Mouse (Mus musculus): ENCODE results near the gene Tmem115. TPM values are rescaled to one million over a fixed set of nuclear protein-coding genes. Genes with fewer than 3 reads are reported as not detected.
A peak's percentile ranks its signal among the peaks of the same experiment; 100 is the strongest.

Gene Tmem115
- total RNA-seq (2021), result 10 to 100 TPM; 43.7 to 49.9 TPM
- long read RNA-seq, experiment 1, transcript Tmem115-201 (2 exons, 2,194 nt), result major isoform, 97 of 100 reads
- long read RNA-seq, experiment 1, partial matches to known transcripts, result 2 of 100 reads
- long read RNA-seq, experiment 1, other reads (novel, unspliced or antisense), result 1 of 100 reads
- long read RNA-seq, experiment 2, transcript Tmem115-201 (2 exons, 2,194 nt), result major isoform, 40 of 40 reads
- long read RNA-seq, experiment 2, partial matches to known transcripts, result 0 of 40 reads
- long read RNA-seq, experiment 2, other reads (novel, unspliced or antisense), result 0 of 40 reads

GRCm38 (mm10) chr9:107533791-107534407 lies at the start of gene Tmem115:
TSS of gene Tmem115 (plus strand) at chr9:107533945.
- DNase-seq, result peak; percentile 93

GRCm38 (mm10) chr9:107484302-107484701 lies 49.4 kb upstream of the Tmem115 start:
- no peak for DNase-seq

GRCm38 (mm10) chr9:107484766-107485165 lies 49.0 kb upstream of the Tmem115 start:
- DNase-seq, result no peak

- DNase-seq, result no peak
Observed at GRCm38 (mm10) chr9:107486086-107486485, 47.7 kb upstream of the Tmem115 start.

GRCm38 (mm10) chr9:107486507-107487225 lies 47.1 kb upstream of the Tmem115 start:
- peak; percentile 37 to 41 for DNase-seq

GRCm38 (mm10) chr9:107490146-107490545 lies 43.6 kb upstream of the Tmem115 start:
- no peak for DNase-seq

- no peak for DNase-seq
Observed at GRCm38 (mm10) chr9:107490625-107491024, 43.1 kb upstream of the Tmem115 start.

- DNase-seq, result no peak
Observed at GRCm38 (mm10) chr9:107493511-107493910, 40.2 kb upstream of the Tmem115 start.

- DNase-seq, result no peak
Observed at GRCm38 (mm10) chr9:107494238-107494637, 39.5 kb upstream of the Tmem115 start.

GRCm38 (mm10) chr9:107496359-107496758 lies 37.4 kb upstream of the Tmem115 start:
- DNase-seq, result no peak

GRCm38 (mm10) chr9:107500708-107501286 lies 32.9 kb upstream of the Tmem115 start:
- DNase-seq, result no peak

- no peak for DNase-seq
Observed at GRCm38 (mm10) chr9:107502131-107502846, 31.5 kb upstream of the Tmem115 start.

GRCm38 (mm10) chr9:107504662-107505537 lies 28.8 kb upstream of the Tmem115 start:
- DNase-seq, result no peak

- DNase-seq, result no peak
Observed at GRCm38 (mm10) chr9:107508266-107508665, 25.5 kb upstream of the Tmem115 start.

GRCm38 (mm10) chr9:107510384-107511100 lies 23.2 kb upstream of the Tmem115 start:
- DNase-seq, result no peak

- DNase-seq, result no peak
Observed at GRCm38 (mm10) chr9:107511436-107511835, 22.3 kb upstream of the Tmem115 start.

- no peak for DNase-seq
Observed at GRCm38 (mm10) chr9:107512326-107512725, 21.4 kb upstream of the Tmem115 start.

- DNase-seq, result peak; percentile 85 to 89
Observed at GRCm38 (mm10) chr9:107514303-107514955, 19.3 kb upstream of the Tmem115 start.

GRCm38 (mm10) chr9:107520331-107520730 lies 13.4 kb upstream of the Tmem115 start:
- no peak for DNase-seq

GRCm38 (mm10) chr9:107521190-107521589 lies 12.6 kb upstream of the Tmem115 start:
- DNase-seq, result no peak

All from adrenal gland, postnatal 36 days (tissue).